Mouse (Mus musculus) kidney, postnatal 36 days (tissue): ENCODE results near the gene Gm5447.

Experiments
- DNase-seq, 2 experiments: peaks; one replicate each; pipeline ENCODE4 v3.0.0; 2021 to 2022; ENCODE audit warnings: mixed read lengths in 2 of 2

Gene Gm5447

GRCm38 (mm10) chr13:30973501-30974246 is at the start of gene Gm5447, which contains the start of gene Exoc2:
TSS of gene Gm5447 (plus strand) at chr13:30974204.
TSS of gene Exoc2 (minus strand) at chr13:30974093.
- peak; percentile 85 to 91 for DNase-seq

- no peak for DNase-seq
These were observed 49.7 kb upstream of the Gm5447 start for GRCm38 (mm10) chr13:30924269-30924668.

DNA sequence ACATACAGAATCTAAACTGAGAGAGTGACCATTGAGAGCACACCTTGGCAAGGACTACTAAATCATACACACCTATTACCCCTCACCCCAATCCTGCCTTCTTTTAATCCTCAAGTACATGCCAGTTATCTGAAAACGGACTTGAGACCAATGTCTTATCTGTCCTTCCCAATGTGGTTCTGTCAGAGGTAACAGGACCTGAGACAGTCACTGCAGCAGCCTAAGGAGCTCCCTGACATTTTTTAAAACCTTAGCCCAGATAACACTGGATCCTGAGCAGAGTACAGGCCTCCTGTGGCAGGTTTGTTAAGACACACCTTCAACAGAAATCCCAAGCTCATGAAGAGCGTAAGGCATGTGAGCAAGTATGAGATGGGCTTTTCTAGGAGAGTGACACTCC is 44.9 kb upstream of the Gm5447 start:
- DNase-seq = no peak

GRCm38 (mm10) chr13:30931613-30932012 is 42.4 kb upstream of the Gm5447 start:
- DNase-seq = no peak

- no peak for DNase-seq
These were observed 41.0 kb upstream of the Gm5447 start for GRCm38 (mm10) chr13:30932972-30933371.

DNA sequence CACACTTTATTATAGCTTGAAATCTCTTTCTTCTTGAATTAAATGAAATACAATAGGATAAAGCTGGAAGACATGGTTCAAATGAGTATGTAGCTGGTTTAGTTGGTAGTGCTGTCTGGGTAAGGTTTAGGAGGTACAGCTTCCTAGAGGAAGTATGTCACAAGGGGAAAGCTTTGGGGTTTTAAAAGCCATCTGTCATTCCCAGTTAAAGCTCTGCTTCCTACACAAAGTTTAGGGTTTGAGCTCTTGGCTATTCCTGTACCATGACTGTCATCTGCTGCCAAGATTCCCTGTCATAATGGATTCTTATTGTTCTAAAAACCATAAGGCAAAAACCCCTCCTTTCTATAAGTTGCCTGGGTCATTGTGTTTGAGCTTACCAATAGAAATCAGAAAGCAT is 28.2 kb upstream of the Gm5447 start:
- DNase-seq = no peak

DNA sequence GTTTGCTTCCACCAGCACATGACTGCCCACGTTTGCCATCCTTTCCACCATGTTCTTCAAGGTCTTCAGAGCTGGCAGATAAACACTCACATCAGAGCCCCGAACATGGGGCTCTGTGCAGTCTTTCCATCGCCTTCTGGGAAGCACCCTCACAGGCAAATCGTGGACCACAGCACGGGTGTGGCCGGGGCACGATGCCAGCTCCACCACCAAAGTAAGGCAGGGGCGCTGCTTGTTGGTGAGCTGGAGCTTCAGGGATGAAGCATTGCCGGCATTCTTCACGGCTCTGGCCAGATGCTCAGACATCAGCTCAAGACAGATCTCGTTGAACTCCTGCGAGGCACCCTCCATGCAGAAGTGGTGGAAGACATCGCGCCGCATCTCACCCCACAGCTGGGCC is 26.9 kb upstream of the Gm5447 start:
- DNase-seq = no peak

- no peak for DNase-seq
These were observed 26.5 kb upstream of the Gm5447 start, which contains the start of gene Hus1b for GRCm38 (mm10) chr13:30947540-30947939. TSS of gene Hus1b (minus strand) at chr13:30947759.

GRCm38 (mm10) chr13:30949181-30949580 is 24.8 kb upstream of the Gm5447 start:
- DNase-seq = no peak

DNA sequence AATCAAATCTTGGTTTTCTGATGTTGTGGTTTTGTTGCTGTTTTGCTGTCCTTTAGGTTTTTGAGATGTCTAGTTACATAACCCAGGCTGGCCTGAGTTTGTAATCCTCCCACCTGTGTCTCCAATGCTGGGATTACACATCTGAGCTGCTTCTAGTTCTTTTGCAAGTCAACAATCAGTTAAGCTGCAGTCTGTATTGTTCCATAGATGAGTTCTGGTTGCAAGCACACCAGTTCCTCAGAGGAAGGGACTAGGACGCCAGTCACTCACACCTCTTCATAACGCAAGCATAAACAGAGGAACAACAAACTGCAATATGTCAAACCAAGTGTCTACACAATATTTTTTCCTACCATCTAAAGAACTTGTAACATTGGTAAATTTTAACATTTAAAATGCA is 22.0 kb upstream of the Gm5447 start:
- DNase-seq = no peak

DNA sequence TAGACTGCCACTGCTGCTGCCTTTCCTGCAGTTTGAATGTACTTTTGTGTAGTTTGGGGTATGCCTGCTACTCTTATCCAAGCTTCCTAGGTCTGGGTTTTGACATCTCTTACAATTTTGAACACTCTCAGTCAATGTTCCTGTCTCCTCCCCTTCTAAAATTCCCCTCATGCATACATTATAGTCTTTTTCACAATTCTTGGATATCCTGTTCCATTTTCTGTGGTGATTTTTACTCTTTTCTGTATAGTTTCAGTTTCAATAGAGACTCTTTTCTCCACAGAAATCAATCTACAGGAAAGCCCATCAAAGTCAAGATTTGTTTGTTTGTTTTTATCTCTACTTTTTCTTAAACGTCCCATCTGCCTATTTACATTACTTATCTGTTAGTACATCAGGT is 20.4 kb upstream of the Gm5447 start:
- no peak for DNase-seq

DNA sequence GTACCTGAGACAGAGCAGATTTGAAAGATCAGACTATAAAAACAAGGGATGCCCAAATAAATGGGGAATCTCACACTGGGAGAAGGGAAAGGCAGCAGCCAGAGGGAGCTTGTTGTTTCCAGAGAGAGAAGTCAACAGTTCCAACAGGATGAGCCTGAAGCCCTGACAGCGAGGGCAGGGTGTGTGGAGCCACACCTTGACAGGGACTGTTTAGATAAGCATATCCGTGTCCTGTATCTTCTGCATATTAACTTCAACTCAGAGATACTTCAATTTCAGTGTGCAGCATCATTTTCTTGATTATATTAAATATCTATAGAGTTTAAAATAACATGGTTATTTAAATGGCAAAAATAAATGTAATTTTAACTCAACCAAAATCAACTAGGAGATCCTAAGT is 13.3 kb upstream of the Gm5447 start:
- no peak for DNase-seq

- DNase-seq = no peak
These were observed 12.1 kb upstream of the Gm5447 start for GRCm38 (mm10) chr13:30961932-30962331.

DNA sequence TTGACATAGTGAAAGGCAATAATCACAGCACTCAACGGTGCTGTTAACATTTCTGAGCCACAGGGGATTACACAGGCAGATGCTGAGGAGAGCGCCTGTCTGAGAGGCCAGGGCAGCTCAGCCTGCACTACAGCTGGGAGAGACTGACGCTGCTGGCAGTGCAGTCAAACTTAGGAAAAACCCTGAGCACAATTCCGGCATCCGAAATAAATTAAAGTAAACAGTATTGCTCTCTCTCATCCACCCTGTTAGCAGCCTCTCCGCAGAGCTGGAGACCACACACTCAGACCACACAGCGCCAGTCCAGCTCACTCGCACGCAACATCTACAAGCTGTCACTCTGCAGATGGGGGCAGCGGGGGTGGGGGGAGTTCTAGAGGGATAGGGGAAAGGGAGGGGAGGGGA is 7.5 kb upstream of the Gm5447 start:
- DNase-seq = no peak

GRCm38 (mm10) chr13:30968311-30968710 is 5.7 kb upstream of the Gm5447 start:
- DNase-seq = peak in 1 of 2 experiments; percentile 7

DNA sequence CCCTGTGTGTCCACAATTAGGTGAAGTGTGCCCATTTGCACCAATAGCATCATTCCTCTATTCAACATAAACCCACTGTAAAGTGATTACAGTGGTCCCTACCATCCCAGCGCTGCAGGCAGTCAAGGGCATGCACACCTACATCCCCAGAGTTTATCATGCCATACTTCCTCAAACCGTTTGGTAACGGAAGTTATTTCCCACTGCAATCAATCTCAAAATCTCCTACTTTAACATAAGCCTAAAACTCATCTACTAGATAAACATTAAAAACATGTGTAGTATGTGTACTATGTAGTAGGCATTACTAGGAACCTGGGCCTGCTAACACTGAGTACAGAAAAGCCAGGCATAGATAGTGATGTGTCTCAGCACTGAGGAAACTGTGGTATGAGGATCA is 3.0 kb upstream of the Gm5447 start:
- no peak for DNase-seq

DNA sequence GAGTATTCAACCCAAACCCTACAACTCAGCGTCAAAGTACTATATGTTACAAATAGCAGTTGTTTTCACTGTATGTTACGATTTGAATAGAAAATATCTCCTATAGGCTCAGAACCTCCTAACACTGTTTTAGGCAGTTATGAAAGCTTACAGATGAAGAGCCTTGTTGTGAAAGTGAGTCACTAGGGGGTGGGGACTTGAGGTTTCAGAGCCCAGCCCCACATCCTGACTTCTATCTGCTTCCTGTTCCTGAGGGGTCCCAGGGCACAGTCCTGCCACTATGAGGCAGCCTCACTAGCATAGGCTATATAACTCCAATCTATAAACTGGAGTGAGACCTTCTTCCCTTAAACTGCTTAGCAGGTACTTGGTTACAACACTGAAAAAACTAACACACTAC is 1.9 kb upstream of the Gm5447 start:
- DNase-seq = no peak

DNA sequence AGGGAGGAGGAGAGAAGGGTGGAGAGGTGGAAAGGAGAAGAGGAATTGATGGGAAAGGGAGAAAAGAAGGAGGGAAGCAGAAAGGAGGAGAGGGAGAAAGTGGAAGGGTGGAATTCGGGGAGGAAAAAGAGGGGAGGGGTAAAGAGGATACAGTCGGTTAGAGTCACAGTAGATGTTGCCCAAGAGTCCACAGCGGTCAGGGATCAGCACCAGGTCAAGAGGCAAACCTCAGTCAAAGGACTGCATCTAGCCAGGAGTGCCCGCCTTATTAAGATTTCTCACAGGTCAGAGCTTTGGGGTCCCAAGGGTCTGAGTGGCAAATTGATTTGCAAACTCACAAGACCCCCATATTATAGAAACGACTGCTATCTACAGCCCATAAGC is 235 bp downstream of the Gm5447 start:
- DNase-seq = peak in 1 of 2 experiments; percentile 8

DNA sequence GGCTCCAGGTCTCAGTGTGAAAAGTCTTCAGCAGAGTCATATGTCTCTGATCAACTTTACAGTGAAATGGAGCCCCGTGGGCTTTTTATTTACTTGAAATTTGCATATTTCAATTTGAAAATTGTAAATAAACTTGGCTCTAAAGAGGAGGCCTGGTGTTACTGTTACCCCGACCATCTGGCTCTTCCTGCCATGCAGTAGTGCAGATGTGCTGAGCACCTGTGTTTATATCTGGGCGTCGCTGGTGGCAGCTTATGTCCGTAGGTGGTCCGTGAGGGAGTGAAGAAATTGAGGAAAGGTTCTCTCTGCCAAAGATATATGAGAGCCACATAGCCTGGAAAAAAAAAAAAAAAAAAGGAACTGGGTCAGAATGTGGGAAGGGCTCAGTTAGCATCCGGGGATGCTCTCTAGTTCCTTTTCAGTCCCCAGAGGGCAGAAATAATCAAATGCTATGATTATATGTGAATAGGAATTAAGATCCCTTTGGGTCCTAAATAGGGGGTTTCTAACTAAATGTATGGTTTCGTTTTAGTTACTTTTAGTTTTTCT is 2.6 kb downstream of the Gm5447 start:
- no peak for DNase-seq

DNA sequence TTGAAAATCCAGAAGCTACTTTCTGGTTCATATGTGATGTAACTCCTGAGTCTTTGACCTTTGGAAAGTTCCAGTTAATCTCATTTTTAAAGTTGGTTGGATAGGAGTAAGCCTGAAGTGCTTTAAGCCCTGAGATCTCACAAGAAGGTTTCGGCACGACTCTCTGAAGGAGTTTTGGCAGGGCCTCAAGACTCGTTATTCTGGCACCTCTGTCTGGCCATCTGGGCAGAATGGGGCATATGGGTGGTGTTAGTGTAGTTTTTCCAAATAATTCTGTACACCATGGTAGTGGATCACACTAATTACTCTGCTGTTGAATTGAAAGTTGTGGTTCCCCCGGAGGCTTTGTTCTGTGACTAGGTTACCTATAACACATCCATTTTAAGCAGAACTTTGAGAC is 4.2 kb downstream of the Gm5447 start:
- DNase-seq = no peak

- DNase-seq = peak; percentile 32 to 78
These were observed 7.7 kb downstream of the Gm5447 start for GRCm38 (mm10) chr13:30981666-30982065.

GRCm38 (mm10) chr13:30985275-30985597 is 11.2 kb downstream of the Gm5447 start:
- no peak for DNase-seq

DNA sequence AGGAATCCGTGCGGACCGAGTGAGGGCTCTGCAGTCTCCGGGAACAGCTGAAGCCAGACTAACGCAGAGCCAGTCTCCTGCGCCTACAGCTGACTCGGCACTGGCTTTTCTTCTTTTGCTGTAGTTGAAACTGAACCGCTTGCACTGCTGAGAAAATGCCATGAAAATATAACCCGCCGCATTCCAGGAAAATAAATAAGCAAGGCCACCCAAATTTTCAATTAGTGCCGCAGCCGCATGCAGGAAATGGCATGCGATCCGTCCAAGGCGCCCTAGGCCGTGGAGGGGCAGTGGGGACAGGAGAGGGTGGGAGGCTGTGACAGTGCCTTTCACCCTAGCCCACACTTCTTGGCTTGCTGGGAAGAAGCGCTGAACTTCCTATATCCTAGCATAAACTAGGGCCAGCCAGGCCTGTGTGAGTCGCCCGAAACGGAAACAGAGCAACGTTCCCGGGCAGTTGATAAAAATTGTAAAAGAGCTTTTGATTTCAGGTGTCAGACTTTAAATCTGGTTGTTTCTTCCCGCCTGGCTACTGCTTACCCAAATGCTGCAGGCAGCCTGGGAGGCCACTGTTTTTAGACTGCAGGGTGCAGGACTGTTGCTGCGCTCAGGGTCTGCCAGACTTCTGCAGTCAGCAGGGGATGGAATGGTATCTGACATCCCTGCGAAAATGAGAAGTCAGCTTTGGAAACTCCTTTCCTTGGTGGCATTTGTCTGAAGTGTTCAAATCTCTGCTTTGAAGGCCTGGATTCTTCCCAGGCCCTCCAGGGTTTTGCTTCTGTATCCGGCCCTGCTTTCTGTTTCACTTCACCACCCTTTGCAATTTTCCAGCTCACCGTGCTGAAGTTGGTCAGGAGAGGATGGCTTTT is 11.8 kb downstream of the Gm5447 start:
- DNase-seq = peak; percentile 27 to 64

GRCm38 (mm10) chr13:30986934-30987455 is 13.0 kb downstream of the Gm5447 start:
- DNase-seq = no peak
